Mouse (Mus musculus): ENCODE measurements at regions not wholly inside any gene's neighbourhood (a gene's known extent, or its start where the extent isn't known, plus 50 kb on each side); places are given as distances from the start of the nearest gene placed in this dataset.
"Not testable (repeated sequence)": the region's sequence is repeated elsewhere in the genome, so short reads cannot be mapped to it uniquely, and the experiment has no call there.

GRCm38 (mm10) chr6:68852761-68853160 is 1317.2 kb upstream of the Tacstd2 start:
- not testable (repeated sequence) for TF ChIP-seq CTCF, EP300 (IDR thresholded peaks at IDR 0.05)
